16 mouse cellular contexts compared by ENCODE assay signal in genomic region chr7:66962736-66963135, GRCm38 (mm10).
DNase-seq lines count a peak whose midpoint lies in the region; ATAC-seq and TF ChIP-seq lines count a peak whose summit lies in the region.
"Had no signal": no experiment of that assay in that cellular context is flagged by ENCODE, and none has a peak within 500 bp of the region (broad histone marks: within the 10 kb centered on the region; RNA-seq: fewer than 3 reads in every experiment).

No protein-coding gene starts in this region.

- H3K27ac ChIP-seq in forebrain, postnatal 0 days (ENCODE audit: low read depth, low read length), result no peak overlapping the region
- H3K27ac ChIP-seq: embryonic facial prominence, embryonic 12.5 days; forebrain, embryonic 10.5 days; heart, embryonic 13.5 days; hindbrain, embryonic 12.5 days; kidney, postnatal 0 days; midbrain, embryonic 10.5 days had no signal

- TF ChIP-seq CTCF in forebrain, postnatal 0 days (IDR thresholded peaks at IDR 0.05; ENCODE audit: low read depth), result no peak

- H3K9ac ChIP-seq in forebrain, postnatal 0 days, result no peak overlapping the region
- H3K9ac ChIP-seq: embryonic facial prominence, embryonic 12.5 days; heart, embryonic 13.5 days; hindbrain, embryonic 12.5 days had no signal

- H3K36me3 ChIP-seq in forebrain, postnatal 0 days (ENCODE audit: insufficient read depth), result no peaks in the 10 kb centered on the region
- H3K36me3 ChIP-seq: embryonic facial prominence, embryonic 12.5 days; forebrain, embryonic 10.5 days; heart, embryonic 13.5 days; hindbrain, embryonic 12.5 days; midbrain, embryonic 10.5 days had no signal

- no peaks in the 10 kb centered on the region for H3K9me3 ChIP-seq in forebrain, postnatal 0 days (ENCODE audit: low read length)
- H3K9me3 ChIP-seq: embryonic facial prominence, embryonic 12.5 days; forebrain, embryonic 10.5 days; heart, embryonic 13.5 days; hindbrain, embryonic 12.5 days; midbrain, embryonic 10.5 days had no signal

- intact Hi-C loops in heart, postnatal 25 days (cut with DNase I), result no loop called here

- H3K27me3 ChIP-seq in forebrain, postnatal 0 days (ENCODE audit: insufficient read depth, low read length), result no peaks in the 10 kb centered on the region
- H3K27me3 ChIP-seq: embryonic facial prominence, embryonic 12.5 days; heart, embryonic 13.5 days; hindbrain, embryonic 12.5 days had no signal

- no peak overlapping the region for H3K4me3 ChIP-seq in forebrain, postnatal 0 days (ENCODE audit: low read depth, low read length)
- H3K4me3 ChIP-seq: embryonic facial prominence, embryonic 12.5 days; forebrain, embryonic 10.5 days; heart, embryonic 13.5 days; hindbrain, embryonic 12.5 days; midbrain, embryonic 10.5 days had no signal

- DNase-seq in heart, adult 18-20 months, result peak; percentile 31 to 39
- DNase-seq in heart, postnatal 25 days (ENCODE audit: low spot score), result no peak
- peak; percentile 49 for DNase-seq in urinary bladder, postnatal 14 days (ENCODE audit: low spot score)
- no peak for DNase-seq in urinary bladder, postnatal 4 days (ENCODE audit: low spot score in 2 of 2)
- DNase-seq in brain, adult 2 months (ENCODE audit: low read depth, low spot score), result peak; percentile 31
- peak; percentile 26 for DNase-seq in skeletal muscle tissue, adult 2 months (ENCODE audit: low read depth, low spot score)
- no peak for DNase-seq in neural tube, embryonic 10.5 days (ENCODE audit: extremely low spot score, low spot score)
- no peak for DNase-seq in forebrain, postnatal 0 days
- DNase-seq: cerebellum, adult 11 months; cerebellum, postnatal 36 days had no signal

- H3K4me2 ChIP-seq in forebrain, postnatal 0 days (ENCODE audit: low read depth), result no peak overlapping the region
- H3K4me2 ChIP-seq: embryonic facial prominence, embryonic 12.5 days; heart, embryonic 13.5 days; hindbrain, embryonic 12.5 days had no signal

- no peak for ATAC-seq in forebrain, postnatal 0 days

- WGBS in forebrain, postnatal 0 days, result 77% methylated on average over 10 of the region's 10 CpGs

- H3K4me1 ChIP-seq in forebrain, postnatal 0 days (ENCODE audit: insufficient read depth), result no peaks in the 10 kb centered on the region; the same call in 1 of the 2 replicates

Comparison
In these comparisons a context has a peak if more than half of its experiments do, and no peak if none do; other contexts are left out.
1. DNase-seq: peak in heart, adult 18-20 months (2 of 2), urinary bladder, postnatal 14 days (single experiment), brain, adult 2 months (single experiment) and skeletal muscle tissue, adult 2 months (single experiment); none in heart, postnatal 25 days (single experiment), urinary bladder, postnatal 4 days (0 of 2), neural tube, embryonic 10.5 days (single experiment) and forebrain, postnatal 0 days (single experiment).